9 mouse cellular contexts compared by ENCODE assay signal in the genomic region with DNA sequence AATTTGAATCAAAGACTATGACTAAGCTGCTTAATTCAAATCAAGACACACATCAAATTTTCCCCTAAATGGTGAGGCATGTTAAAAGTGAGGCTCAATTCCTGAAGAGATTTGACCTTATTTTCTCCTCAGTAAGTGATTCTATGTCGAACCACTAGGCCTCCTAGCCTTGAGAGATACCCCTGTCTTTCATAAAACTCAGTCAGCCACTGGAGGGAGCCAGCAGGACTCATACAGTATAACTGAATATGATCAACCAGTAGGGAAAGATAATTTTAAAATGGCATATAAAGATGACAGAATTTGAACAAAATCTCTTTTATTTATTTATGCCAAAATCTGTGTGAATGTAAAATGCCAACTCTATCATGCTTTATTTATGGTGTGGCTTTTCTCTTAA.
A peak's percentile ranks its signal among the peaks of the same experiment; 100 is the strongest.
DNase-seq lines count a peak whose midpoint lies in the region; ATAC-seq and TF ChIP-seq lines count a peak whose summit lies in the region.
"Had no signal": no experiment of that assay in that cellular context is flagged by ENCODE, and none has a peak within 500 bp of the region (broad histone marks: within the 10 kb centered on the region; RNA-seq: fewer than 3 reads in every experiment).

No protein-coding gene starts in this region.

- H3K27me3 ChIP-seq in heart, postnatal 0 days (ENCODE audit: control insufficient read depth, insufficient read depth, low read length) = no peaks in the 10 kb centered on the region
- H3K27me3 ChIP-seq: stomach, embryonic 15.5 days had no signal

- no peaks in the 10 kb centered on the region for H3K36me3 ChIP-seq in heart, postnatal 0 days (replicated peaks; ENCODE audit: control insufficient read depth, insufficient read depth, low read length)
- H3K36me3 ChIP-seq: stomach, embryonic 15.5 days had no signal

- no peak overlapping the region for H3K9ac ChIP-seq in heart, postnatal 0 days (replicated peaks; ENCODE audit: low read depth, low read length)
- H3K9ac ChIP-seq: stomach, embryonic 15.5 days had no signal

- no peak overlapping the region for H3K4me2 ChIP-seq in heart, postnatal 0 days (ENCODE audit: low read depth, low read length)
- H3K4me2 ChIP-seq: stomach, embryonic 15.5 days had no signal

- ATAC-seq in heart, postnatal 0 days (ENCODE audit: insufficient read depth, low read depth) = no peak

- H3K4me1 ChIP-seq in heart, postnatal 0 days (ENCODE audit: control insufficient read depth, insufficient read depth) = no peaks in the 10 kb centered on the region
- H3K4me1 ChIP-seq: stomach, embryonic 15.5 days had no signal

- H3K27ac ChIP-seq in heart, postnatal 0 days (ENCODE audit: low read depth) = no peak overlapping the region
- H3K27ac ChIP-seq: stomach, embryonic 15.5 days had no signal

- intact Hi-C loops in left cerebral cortex, postnatal 36 days (cut with DNase I) = loop anchor here (10.0 kb wide), 1 partner anchor 697 kb away; a partner anchor contains a TSS

- H3K4me3 ChIP-seq in heart, postnatal 0 days (ENCODE audit: low read depth, low read length) = no peak overlapping the region
- H3K4me3 ChIP-seq: stomach, embryonic 15.5 days had no signal

- peak; percentile 26 for DNase-seq in heart, postnatal 0 days (ENCODE audit: low spot score)
- no peak for DNase-seq in heart, adult 9 months (ENCODE audit: low spot score in 2 of 2)
- peak; percentile 12 to 19 for DNase-seq in urinary bladder, postnatal 36 days (ENCODE audit: low spot score in 2 of 2)
- no peak for DNase-seq in urinary bladder, adult 2 months (ENCODE audit: low spot score)
- peak; percentile 35 to 37 for DNase-seq in frontal cortex, postnatal 25 days (ENCODE audit: low spot score in 2 of 2)
- peak; percentile 35 to 49 for DNase-seq in left cerebral cortex, postnatal 36 days (ENCODE audit: low spot score in 2 of 2)
- DNase-seq in testis, postnatal 14 days (ENCODE audit: low spot score) = peak; percentile 8
- DNase-seq in gastrocnemius, postnatal 25 days = no peak

- H3K9me3 ChIP-seq in heart, postnatal 0 days (replicated peaks; ENCODE audit: control insufficient read depth, low read length) = no peaks in the 10 kb centered on the region
- H3K9me3 ChIP-seq: stomach, embryonic 15.5 days had no signal

- TF ChIP-seq CTCF in heart, postnatal 0 days (IDR thresholded peaks at IDR 0.05; ENCODE audit: low read depth) = peak; percentile 44

- 46% methylated on average over 1 of the region's 1 CpGs for WGBS in heart, postnatal 0 days

- TF ChIP-seq EP300 in heart, postnatal 0 days (IDR thresholded peaks at IDR 0.05; ENCODE audit: low read depth) = no peak

Comparison
In these comparisons a context has a peak if more than half of its experiments do, and no peak if none do; other contexts are left out.
1. DNase-seq: peak in heart, postnatal 0 days (single experiment), urinary bladder, postnatal 36 days (2 of 2), frontal cortex, postnatal 25 days (2 of 2), left cerebral cortex, postnatal 36 days (2 of 2) and testis, postnatal 14 days (single experiment); none in heart, adult 9 months (0 of 2), urinary bladder, adult 2 months (single experiment) and gastrocnemius, postnatal 25 days (single experiment).